Mouse (Mus musculus): ENCODE measurements around the gene Trpm8. TPM values are rescaled to one million over a fixed set of nuclear protein-coding genes. Genes with fewer than 3 reads are reported as not detected.

Trpm8 gene
- polyA plus RNA-seq, 1 experiment: 0.02 TPM

DNA sequence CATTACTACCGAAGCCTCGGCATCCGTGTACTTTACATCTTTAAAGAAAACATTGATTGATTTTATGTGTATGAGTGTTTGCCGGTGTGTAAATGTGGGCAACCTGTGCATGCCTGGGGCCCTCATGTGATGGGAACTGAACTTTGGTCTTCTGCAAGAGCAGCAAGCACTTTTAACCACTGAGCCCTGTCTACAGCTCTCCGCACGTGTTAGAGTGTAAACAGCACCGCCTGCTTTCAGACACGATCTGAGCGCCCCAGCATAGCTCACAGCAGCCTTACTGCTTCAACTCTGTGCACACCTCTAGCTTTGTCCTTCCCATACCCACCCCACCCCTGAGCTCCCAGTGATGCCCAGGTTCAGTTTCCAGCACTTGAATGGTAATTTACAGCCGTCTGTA is 144.6 kb downstream of the Trpm8 start:
- DNase-seq (ENCODE audit: extremely low spot score in 1 of 2, low spot score in 1 of 2): no peak

DNA sequence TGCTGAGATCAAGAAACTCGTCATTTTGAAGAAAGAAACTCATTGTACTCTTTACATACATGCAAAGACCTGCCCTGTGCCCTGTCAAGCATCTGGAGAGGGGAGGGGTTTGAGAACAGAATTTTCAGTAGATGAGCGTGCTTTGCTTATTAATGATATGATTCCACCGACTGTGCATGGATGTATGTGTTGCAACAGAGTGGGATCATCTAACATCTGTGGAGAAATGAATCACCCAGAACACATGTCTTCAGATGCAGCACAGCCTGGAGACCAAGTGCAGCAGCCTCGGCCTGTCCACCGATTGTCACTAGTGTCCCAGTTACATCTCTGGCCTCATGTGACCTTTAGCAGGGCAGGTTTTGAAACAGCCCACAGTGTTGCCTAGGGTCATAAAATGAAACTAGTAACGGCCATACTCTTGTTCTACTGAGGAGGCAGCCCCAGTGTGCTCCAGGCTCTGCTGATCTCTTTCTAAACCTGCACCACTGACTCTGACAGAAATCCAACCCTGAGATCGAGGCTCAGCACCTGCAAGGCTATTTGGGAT is 145.5 kb downstream of the Trpm8 start:
- peak in 1 of 2 experiments; percentile 14 for DNase-seq (ENCODE audit: extremely low spot score in 1 of 2, low spot score in 1 of 2)

DNA sequence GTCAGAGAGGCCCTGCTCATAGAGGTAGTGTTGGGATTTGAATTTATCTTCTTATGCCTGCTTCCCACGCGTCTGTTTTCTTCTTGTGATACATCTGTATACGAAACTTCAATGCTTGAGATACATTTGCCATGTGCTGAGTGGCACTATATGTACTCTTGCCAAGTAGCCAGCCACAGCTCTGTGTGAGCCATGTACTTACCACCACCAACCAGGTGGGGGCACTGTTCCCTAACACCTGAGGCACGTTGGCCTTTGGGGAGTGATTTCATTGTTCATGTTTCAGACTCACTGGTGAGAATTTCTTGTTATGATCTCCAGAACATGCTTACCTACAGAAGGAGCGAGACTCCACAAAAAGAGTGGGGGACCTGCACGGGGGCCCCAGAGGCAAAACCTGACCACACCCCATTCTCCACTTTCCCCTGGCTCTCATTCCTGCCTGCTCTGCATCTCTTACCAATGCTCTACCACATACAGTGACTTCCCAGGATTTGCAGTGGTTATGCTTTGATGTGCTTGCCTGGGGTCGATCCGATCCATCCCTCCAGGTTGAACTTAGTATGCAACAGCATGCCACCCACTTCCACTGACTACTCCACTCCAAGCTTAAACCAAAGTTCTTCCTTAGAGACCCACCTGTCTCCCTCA is 147.3 kb downstream of the Trpm8 start:
- peak; percentile 23 to 89 for DNase-seq (ENCODE audit: extremely low spot score in 1 of 2, low spot score in 1 of 2)

DNA sequence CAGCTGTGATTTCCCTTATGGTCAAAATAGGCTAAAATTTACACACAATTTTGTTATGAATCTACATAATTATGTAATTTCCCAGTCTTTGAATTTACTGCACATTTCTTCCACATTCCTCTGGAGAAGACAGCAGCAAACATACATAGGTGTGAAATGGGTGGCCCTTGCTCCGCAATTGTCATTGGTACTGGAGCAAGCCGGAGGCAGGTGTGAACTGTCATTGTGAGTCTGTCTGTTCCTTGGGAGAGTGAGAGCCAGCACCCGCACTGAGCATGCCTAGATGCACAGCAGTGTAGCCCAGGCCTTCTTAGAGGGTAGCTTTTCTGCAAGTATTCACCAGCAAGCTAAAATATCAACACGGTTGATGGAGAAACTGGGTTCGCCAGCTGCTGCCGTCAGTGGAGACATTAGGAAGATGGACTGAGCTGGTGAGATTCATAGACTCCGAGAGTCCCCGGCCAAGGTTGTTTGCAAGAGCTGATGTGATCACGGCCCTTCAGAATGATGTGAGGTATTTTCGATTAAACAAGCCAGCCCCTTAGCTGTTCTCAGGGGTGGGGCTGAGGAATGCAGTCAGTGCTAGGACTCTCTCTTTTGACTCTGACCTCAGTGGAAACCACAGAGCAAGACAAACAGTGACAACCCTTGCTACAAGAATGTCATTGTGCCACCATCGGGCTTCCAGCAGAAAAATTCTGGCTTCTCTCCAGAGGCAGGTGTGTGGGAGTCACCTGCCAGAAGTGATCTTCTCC is 150.7 kb downstream of the Trpm8 start:
- peak in 1 of 2 experiments; percentile 31 for DNase-seq (ENCODE audit: extremely low spot score in 1 of 2, low spot score in 1 of 2)

DNA sequence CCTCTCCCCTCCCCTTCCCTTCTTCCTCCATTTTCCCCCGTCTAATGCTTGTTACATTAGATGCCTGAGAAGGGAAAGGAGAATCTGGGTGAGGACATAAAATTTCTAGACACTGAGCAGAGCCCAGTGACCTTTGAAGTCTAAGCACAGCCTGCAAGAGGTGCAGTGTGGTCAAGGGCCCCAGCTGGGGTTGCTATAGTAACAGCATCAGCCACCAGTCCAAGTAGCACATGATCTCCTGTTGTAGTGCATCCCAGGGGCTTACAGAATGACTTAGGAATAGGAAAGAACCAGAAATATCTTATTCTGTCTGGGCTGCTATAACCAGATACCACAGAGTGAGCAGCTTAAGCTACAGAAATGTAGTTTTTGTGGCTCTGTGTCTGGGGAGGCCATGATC is 152.0 kb downstream of the Trpm8 start:
- no peak for DNase-seq (ENCODE audit: extremely low spot score in 1 of 2, low spot score in 1 of 2)

DNA sequence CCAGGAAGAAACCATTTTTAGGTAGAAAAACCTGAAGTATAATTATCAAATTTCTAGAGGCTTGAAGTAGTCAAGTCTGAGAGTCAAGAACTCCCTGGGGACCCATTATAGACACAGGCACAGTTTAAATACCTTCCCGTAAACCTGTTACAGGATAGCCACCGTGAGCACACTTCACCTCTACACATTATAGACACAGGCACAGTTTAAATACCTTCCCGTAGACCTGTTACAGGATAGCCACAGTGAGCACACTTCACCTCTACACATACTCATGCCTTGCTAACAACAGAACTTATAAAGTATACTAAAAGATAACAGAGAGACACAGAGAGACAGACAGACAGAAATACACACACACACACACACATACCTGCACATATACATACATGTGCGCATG is 153.8 kb downstream of the Trpm8 start:
- no peak for DNase-seq (ENCODE audit: extremely low spot score in 1 of 2, low spot score in 1 of 2)

DNA sequence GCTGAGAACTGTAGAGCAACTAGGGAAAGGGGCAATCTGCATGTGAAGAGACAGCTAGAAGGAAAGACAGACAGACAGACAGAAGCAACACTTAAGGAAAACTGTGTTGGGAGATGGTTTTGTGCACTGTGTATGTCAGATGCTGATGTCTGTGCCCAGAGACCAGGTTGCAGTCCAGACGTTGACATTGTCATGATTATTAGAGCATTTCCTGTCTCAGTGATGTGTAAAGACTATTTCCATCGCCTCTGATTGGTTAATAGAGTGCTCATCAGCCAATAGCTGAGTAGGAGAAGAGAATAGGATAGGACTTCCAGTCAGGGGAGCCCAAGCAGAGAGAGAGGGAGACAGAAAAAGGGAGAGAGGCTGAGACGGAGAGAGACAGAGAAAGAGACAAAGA is 155.1 kb downstream of the Trpm8 start:
- no peak for DNase-seq (ENCODE audit: extremely low spot score in 1 of 2, low spot score in 1 of 2)

DNA sequence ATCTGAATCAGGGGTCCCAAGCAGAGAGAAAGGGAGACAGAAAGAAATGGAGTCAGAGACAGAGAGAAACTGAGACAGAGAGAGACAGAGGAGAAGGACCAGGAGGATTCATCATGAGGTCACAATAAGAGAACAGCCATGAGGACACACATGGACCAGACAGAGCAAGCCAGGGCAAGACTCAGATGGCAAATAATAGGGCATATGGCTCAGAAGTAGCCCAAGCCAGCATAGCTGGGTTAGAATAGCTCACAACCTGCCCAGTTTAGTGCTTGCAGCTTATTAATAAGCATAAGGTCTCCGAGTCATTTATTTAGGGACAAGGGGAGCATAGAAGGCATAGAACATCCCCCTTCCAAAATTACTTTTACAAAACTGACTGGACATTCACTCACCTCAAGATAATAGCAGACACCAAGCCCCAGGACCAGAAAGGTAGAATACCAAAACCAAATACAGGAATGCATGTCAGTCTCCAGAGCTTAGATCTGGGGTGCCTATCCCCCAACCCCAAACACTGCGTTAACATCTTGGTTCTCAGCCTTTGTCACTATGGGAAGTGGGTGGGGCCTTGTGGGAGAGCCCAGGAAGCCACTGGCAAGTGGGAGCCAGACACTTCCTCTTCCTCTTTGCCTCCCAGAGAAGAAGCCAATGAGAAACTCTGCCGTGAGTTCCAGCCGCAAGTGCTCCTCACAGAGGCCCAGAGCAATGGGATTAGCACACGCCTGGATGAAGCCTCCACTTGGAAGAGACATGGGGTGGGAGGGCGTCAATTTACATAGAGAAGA is 155.8 kb downstream of the Trpm8 start:
- DNase-seq (ENCODE audit: extremely low spot score in 1 of 2, low spot score in 1 of 2): no peak

DNA sequence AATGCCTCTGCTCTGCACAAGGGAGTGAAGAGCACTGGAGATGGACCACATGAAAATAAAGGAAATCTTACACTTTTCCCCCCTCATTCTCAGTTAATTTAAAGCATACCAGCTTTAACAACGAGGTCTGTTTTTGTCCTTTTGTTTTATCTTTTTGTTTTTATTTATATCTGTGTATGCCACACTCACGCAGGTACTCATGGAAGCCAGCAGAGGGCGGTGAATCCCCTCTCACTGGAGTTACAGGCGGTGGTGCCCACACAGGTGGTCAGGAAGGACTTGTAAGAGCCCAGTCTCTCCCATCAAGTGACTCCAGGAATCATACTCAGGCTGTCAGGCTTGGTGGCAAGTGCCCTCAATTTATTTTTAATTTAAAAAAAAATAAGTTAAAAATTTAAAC is 156.6 kb downstream of the Trpm8 start:
- no peak for DNase-seq (ENCODE audit: extremely low spot score in 1 of 2, low spot score in 1 of 2)

DNA sequence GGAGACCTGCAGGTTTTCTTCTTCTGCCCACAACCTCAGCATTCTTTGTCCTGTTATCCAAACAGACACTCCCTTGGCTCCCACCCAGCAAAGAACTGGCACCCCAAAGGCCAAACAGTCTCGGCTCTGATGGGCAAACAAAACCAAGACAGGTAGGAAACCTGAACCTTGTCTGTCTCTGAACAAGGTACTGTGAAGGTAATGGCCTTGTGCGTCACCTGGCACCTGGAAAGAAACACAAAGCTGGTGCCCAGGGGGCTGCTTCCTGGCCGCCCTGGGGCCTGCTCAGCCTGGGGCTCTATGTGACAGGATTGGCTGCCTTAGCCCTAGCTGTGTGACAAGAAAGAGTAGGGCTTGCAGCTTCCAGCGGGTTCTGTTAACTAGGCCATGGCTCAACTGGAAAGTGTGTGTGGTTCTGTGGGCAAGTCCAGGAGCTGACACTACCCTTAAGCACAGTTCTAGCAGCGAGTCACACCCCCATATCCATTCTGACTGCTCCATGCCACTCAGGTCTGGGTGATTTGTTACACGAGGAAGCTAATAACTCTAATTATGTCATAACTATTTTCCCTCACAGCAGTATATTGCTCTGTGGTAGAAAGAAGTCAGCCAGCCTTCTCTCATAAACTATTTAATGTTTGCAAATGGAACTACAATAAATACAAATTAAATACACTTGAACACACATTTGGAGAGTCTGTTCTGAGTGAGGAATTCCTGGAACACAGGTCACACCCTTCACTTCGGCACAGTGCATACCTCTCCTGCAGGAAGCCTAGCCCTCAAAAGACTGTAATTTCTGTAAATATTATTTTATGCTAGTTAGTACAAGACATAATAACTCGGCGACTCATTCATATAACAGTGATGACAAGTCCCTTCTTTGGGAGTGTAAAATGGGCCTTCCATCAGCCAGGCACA is 160.0 kb downstream of the Trpm8 start:
- no peak for DNase-seq (ENCODE audit: extremely low spot score in 1 of 2, low spot score in 1 of 2)

Other genes with a start within 250 kb of the Trpm8 start
- not detected in 2 replicates for gene Ugt1a10, start 222.3 kb upstream of the Trpm8 start, polyA plus RNA-seq (2012; rRNA removed)
- not detected in 2 replicates for gene Ugt1a9, start 206.9 kb upstream of the Trpm8 start, polyA plus RNA-seq (2012; rRNA removed)
- gene Ugt1a8, start 189.8 kb upstream of the Trpm8 start, polyA plus RNA-seq (2012; rRNA removed): 0.04 TPM in 1 of 2 replicates, not detected in the other
- 0.61 and 1.2 TPM in 2 replicates for gene Ugt1a7c, start 182.6 kb upstream of the Trpm8 start, polyA plus RNA-seq (2012; rRNA removed)
- gene Ugt1a6b, start 174.4 kb upstream of the Trpm8 start, polyA plus RNA-seq (2012; rRNA removed): 0.06 and 0.08 TPM in 2 replicates
- gene Ugt1a6a, start 142.9 kb upstream of the Trpm8 start, polyA plus RNA-seq (2012; rRNA removed): 2.2 and 2.3 TPM in 2 replicates
- gene Ugt1a5, start 111.6 kb upstream of the Trpm8 start, polyA plus RNA-seq (2012; rRNA removed): not detected in 2 replicates
- not detected in 2 replicates for gene Ugt1a2, start 77.1 kb upstream of the Trpm8 start, polyA plus RNA-seq (2012; rRNA removed)
- gene Dnajb3, start 71.9 kb upstream of the Trpm8 start, polyA plus RNA-seq (2012; rRNA removed): 1.9 and 2.6 TPM in 2 replicates
- 0.06 TPM in 2 replicates for gene Ugt1a1, start 65.7 kb upstream of the Trpm8 start, polyA plus RNA-seq (2012; rRNA removed)
- 0.02 and 0.19 TPM in 2 replicates for gene Mroh2a, start 50.7 kb upstream of the Trpm8 start, polyA plus RNA-seq (2012; rRNA removed)
- 56.1 and 61.2 TPM in 2 replicates for gene Hjurp, start within 50 bp of the Trpm8 start, polyA plus RNA-seq (2012; rRNA removed)
- 1.4 TPM in 2 replicates for gene Spp2, start 129.3 kb downstream of the Trpm8 start, polyA plus RNA-seq (2012; rRNA removed)
- 0.08 and 0.19 TPM in 2 replicates for gene Glrp1, start 232.4 kb downstream of the Trpm8 start, polyA plus RNA-seq (2012; rRNA removed)